In the genomic region with DNA sequence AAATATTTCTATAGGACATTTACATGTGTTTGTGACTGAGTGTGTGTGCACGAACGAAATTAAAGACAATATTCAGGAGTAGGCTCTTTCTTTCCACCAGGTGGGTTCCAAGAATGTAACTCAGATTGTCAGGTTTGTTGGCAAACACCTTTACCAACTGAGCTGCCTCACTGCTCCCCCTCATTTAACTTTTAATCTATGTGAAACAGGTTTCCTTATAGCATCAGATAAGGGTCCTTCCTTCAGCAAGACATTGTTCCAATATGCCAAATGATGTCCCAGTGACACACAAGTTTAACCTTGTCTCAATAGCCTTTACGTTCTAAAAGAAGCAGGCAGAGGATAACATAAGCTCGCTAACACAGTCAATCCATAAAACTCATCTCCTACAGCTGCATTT, we compare ENCODE assay signal across 18 mouse cellular contexts. TPM values are rescaled to one million over a fixed set of nuclear protein-coding genes. Genes with fewer than 3 reads are reported as not detected.
"Had no signal": no experiment of that assay in that cellular context is flagged by ENCODE, and none has a peak within 500 bp of the region (broad histone marks: within the 10 kb centered on the region; RNA-seq: fewer than 3 reads in every experiment).

No protein-coding gene starts in this region.

- DNase-seq: retina, postnatal 1 day; right cerebral cortex, adult 18-20 months; right cerebral cortex, postnatal 14 days; right cerebral cortex, postnatal 25 days; right cerebral cortex, postnatal 4 days; spleen, adult 18-20 months; thymus, adult 18-20 months; thymus, adult 2 months; thymus, postnatal 14 days; thymus, postnatal 25 days; thymus, postnatal 36 days; thymus, postnatal 4 days had no signal

- H3K27ac ChIP-seq: neural tube, embryonic 13.5 days; neural tube, embryonic 15.5 days; stomach, embryonic 15.5 days; stomach, postnatal 0 days had no signal

- H3K9ac ChIP-seq: neural tube, embryonic 13.5 days; neural tube, embryonic 15.5 days; stomach, embryonic 15.5 days had no signal

- H3K4me3 ChIP-seq: neural tube, embryonic 13.5 days; neural tube, embryonic 15.5 days; stomach, embryonic 15.5 days had no signal

- H3K4me1 ChIP-seq: stomach, embryonic 15.5 days had no signal

- H3K27me3 ChIP-seq: neural tube, embryonic 13.5 days; neural tube, embryonic 15.5 days; stomach, embryonic 15.5 days had no signal

- H3K9me3 ChIP-seq: neural tube, embryonic 13.5 days; neural tube, embryonic 15.5 days; stomach, embryonic 15.5 days had no signal

RNA-seq across cellular contexts. Expression of a gene that starts 57.4 kb away (rescaled TPM):
- total RNA-seq: neutrophil, adult 5-6 weeks had no signal
- polyA plus RNA-seq: thymus, postnatal 0 days had no signal
